Mouse (Mus musculus): Measurements from ENCODE around the gene 3100002H09Rik. TPM values are rescaled to one million over a fixed set of nuclear protein-coding genes. Genes with fewer than 3 reads are reported as not detected.

3100002H09Rik gene
- polyA plus RNA-seq, 1 experiment from 2014 or later = 1.7 TPM

DNA sequence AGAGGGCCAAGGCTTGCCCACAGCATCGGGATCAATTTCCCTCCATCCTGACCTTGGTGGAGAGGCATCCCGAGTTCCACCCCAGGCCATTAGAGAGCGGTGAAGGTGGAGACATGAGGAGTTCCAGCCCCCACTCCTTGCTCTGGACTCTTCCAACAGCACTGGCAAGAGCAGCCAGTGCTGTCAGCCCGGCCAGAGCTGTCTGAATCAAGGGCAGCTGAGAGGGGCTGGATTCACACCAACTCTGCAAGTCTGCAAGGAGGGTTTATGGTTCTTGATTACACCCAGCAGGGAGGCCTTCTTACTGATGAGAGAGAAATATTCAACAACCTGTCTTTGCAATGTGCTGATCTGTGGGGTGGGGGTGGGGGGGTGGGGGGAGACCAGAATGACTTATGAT, 37.0 kb downstream of the 3100002H09Rik start:
- WGBS = 53% methylated on average over 4 of the region's 4 CpGs
- H3K9ac ChIP-seq (replicated peaks; ENCODE audit: low read depth, low read length) = no peak overlapping the region
- peaks cover 46% of the 10 kb centered on the region for H3K4me1 ChIP-seq (replicated peaks; ENCODE audit: control insufficient read depth, insufficient read depth, low read length)
- H3K36me3 ChIP-seq (ENCODE audit: control insufficient read depth, insufficient read depth) = no peaks in the 10 kb centered on the region
- no peak for ATAC-seq
- no peaks in the 10 kb centered on the region for H3K9me3 ChIP-seq (ENCODE audit: control insufficient read depth, low read length)
- no peak overlapping the region for H3K4me3 ChIP-seq (replicated peaks; ENCODE audit: low read length)
- no peaks in the 10 kb centered on the region; the same call in 1 of the 2 replicates for H3K27me3 ChIP-seq (replicated peaks; ENCODE audit: control insufficient read depth, insufficient read depth, low read length)
- H3K4me2 ChIP-seq (ENCODE audit: low read length) = no peak overlapping the region
- H3K27ac ChIP-seq (ENCODE audit: low read length) = no peak overlapping the region

GRCm38 (mm10) chr4:124570977-124571376, 39.6 kb downstream of the 3100002H09Rik start:
- Histone ChIP-seq H3K27ac (ENCODE audit: low read length) (no peak overlapping the region), H3K4me2 (ENCODE audit: low read length) (no peak overlapping the region), H3K4me1 (replicated peaks; ENCODE audit: control insufficient read depth, insufficient read depth, low read length) (peaks cover 41% of the 10 kb centered on the region), H3K4me3 (replicated peaks; ENCODE audit: low read length) (no peak overlapping the region), H3K27me3 (replicated peaks; ENCODE audit: control insufficient read depth, insufficient read depth, low read length) (no peaks in the 10 kb centered on the region; the same call in 1 of the 2 replicates), H3K9me3 (ENCODE audit: control insufficient read depth, low read length) (no peaks in the 10 kb centered on the region), H3K36me3 (ENCODE audit: control insufficient read depth, insufficient read depth) (no peaks in the 10 kb centered on the region), H3K9ac (replicated peaks; ENCODE audit: low read depth, low read length) (no peak overlapping the region)
- WGBS = 20% methylated on average over 9 of the region's 9 CpGs
- ATAC-seq = peak; percentile 16; the same call in 1 of the 2 replicates

- Histone ChIP-seq H3K9ac (replicated peaks; ENCODE audit: low read depth, low read length) (no peak overlapping the region), H3K27ac (ENCODE audit: low read length) (no peak overlapping the region), H3K36me3 (ENCODE audit: control insufficient read depth, insufficient read depth) (no peaks in the 10 kb centered on the region), H3K4me2 (ENCODE audit: low read length) (no peak overlapping the region), H3K27me3 (replicated peaks; ENCODE audit: control insufficient read depth, insufficient read depth, low read length) (no peaks in the 10 kb centered on the region; the same call in 1 of the 2 replicates), H3K4me1 (replicated peaks; ENCODE audit: control insufficient read depth, insufficient read depth, low read length) (peaks cover 31% of the 10 kb centered on the region), H3K9me3 (ENCODE audit: control insufficient read depth, low read length) (no peaks in the 10 kb centered on the region), H3K4me3 (replicated peaks; ENCODE audit: low read length) (no peak overlapping the region)
- WGBS = 7% methylated on average over 7 of the region's 7 CpGs
- ATAC-seq = 0 out of 2 replicates have a peak, but pooled peaks have one; percentile 5
Measured at GRCm38 (mm10) chr4:124569661-124570060, 40.9 kb downstream of the 3100002H09Rik start.

DNA sequence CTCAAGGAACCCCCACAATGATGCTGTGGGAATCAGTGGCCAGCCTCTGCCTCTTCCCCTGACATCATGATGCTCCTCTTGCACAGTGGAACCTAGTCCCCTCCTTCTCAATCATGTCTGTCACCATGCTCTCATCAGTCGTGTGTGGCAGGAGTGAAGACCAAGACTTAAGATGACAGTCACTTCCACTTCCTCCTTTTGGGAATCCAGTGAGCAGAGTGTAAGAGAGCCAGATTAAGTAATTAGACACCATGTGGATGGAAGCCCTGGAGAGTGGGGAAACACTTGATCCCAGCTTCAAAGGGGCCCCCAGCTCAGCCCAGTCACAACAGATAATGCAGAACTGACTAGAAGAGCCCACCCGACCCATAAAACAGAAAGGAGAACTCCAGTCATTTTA, 47.2 kb downstream of the 3100002H09Rik start:
- no peak overlapping the region for H3K27ac ChIP-seq (ENCODE audit: low read length)
- no peaks in the 10 kb centered on the region for H3K9me3 ChIP-seq (ENCODE audit: control insufficient read depth, low read length)
- no peaks in the 10 kb centered on the region for H3K27me3 ChIP-seq (replicated peaks; ENCODE audit: control insufficient read depth, insufficient read depth, low read length)
- 41% methylated on average over 2 of the region's 2 CpGs for WGBS
- H3K9ac ChIP-seq (replicated peaks; ENCODE audit: low read depth, low read length) = no peak overlapping the region
- H3K4me3 ChIP-seq (replicated peaks; ENCODE audit: low read length) = no peak overlapping the region
- ATAC-seq = no peak
- peaks cover 19% of the 10 kb centered on the region for H3K4me1 ChIP-seq (replicated peaks; ENCODE audit: control insufficient read depth, insufficient read depth, low read length)
- no peaks in the 10 kb centered on the region for H3K36me3 ChIP-seq (ENCODE audit: control insufficient read depth, insufficient read depth)
- H3K4me2 ChIP-seq (ENCODE audit: low read length) = no peak overlapping the region

- peaks cover 19% of the 10 kb centered on the region for H3K4me1 ChIP-seq (replicated peaks; ENCODE audit: control insufficient read depth, insufficient read depth, low read length)
- H3K9ac ChIP-seq (replicated peaks; ENCODE audit: low read depth, low read length) = no peak overlapping the region
- WGBS = 25% methylated on average over 7 of the region's 7 CpGs
- ATAC-seq = peak; percentile 87
- H3K9me3 ChIP-seq (ENCODE audit: control insufficient read depth, low read length) = no peaks in the 10 kb centered on the region
- H3K4me3 ChIP-seq (replicated peaks; ENCODE audit: low read length) = no peak overlapping the region
- peak overlapping the region; percentile 75 for H3K27ac ChIP-seq (ENCODE audit: low read length)
- H3K4me2 ChIP-seq (ENCODE audit: low read length) = no peak overlapping the region
- no peaks in the 10 kb centered on the region for H3K27me3 ChIP-seq (replicated peaks; ENCODE audit: control insufficient read depth, insufficient read depth, low read length)
- no peaks in the 10 kb centered on the region for H3K36me3 ChIP-seq (ENCODE audit: control insufficient read depth, insufficient read depth)
Measured at GRCm38 (mm10) chr4:124562721-124563120, 47.9 kb downstream of the 3100002H09Rik start.

Other genes starting within 250 kb of the 3100002H09Rik start
- 20.9 and 22.7 TPM in 2 replicates for gene Pou3f1, start 46.0 kb upstream of the 3100002H09Rik start, polyA plus RNA-seq (2015; fragmentation: Nextera tagmentation; extraction: Ambion mirVana)
- 42.1 and 48.3 TPM in 2 replicates for gene Utp11, start 82.8 kb upstream of the 3100002H09Rik start, polyA plus RNA-seq (2015; fragmentation: Nextera tagmentation; extraction: Ambion mirVana)
- 1.9 and 2.3 TPM in 2 replicates for gene Fhl3, start 89.9 kb upstream of the 3100002H09Rik start, polyA plus RNA-seq (2015; fragmentation: Nextera tagmentation; extraction: Ambion mirVana)
- gene Sf3a3, start 104.0 kb upstream of the 3100002H09Rik start, polyA plus RNA-seq (2015; fragmentation: Nextera tagmentation; extraction: Ambion mirVana) = 128 and 129 TPM in 2 replicates
- gene Inpp5b, start 131.0 kb upstream of the 3100002H09Rik start, polyA plus RNA-seq (2015; fragmentation: Nextera tagmentation; extraction: Ambion mirVana) = 25.3 and 25.6 TPM in 2 replicates
- gene Mtf1, start 191.3 kb upstream of the 3100002H09Rik start, polyA plus RNA-seq (2015; fragmentation: Nextera tagmentation; extraction: Ambion mirVana) = 12.1 and 14.9 TPM in 2 replicates
- gene Yrdc, start 239.9 kb upstream of the 3100002H09Rik start, polyA plus RNA-seq (2015; fragmentation: Nextera tagmentation; extraction: Ambion mirVana) = 50.3 and 51.2 TPM in 2 replicates
- gene 1110065P20Rik, start 240.4 kb upstream of the 3100002H09Rik start, polyA plus RNA-seq (2015; fragmentation: Nextera tagmentation; extraction: Ambion mirVana) = 65.1 and 75.2 TPM in 2 replicates